In genomic region chr5:130120904-130121303, GRCm38 (mm10) we compare ENCODE assay signal across 7 mouse cellular contexts. TPM values are rescaled to one million over a fixed set of nuclear protein-coding genes. Genes with fewer than 3 reads are reported as not detected.
DNase-seq lines count a peak whose midpoint lies in the region; ATAC-seq lines count a peak whose summit lies in the region.

No protein-coding gene starts in this region.

- H3K36me3 ChIP-seq in midbrain, embryonic 12.5 days = no peaks in the 10 kb centered on the region
- no peaks in the 10 kb centered on the region for H3K36me3 ChIP-seq in midbrain, embryonic 11.5 days (ENCODE audit: control insufficient read depth, insufficient read depth, low read length)
- H3K36me3 ChIP-seq in intestine, embryonic 15.5 days = no peaks in the 10 kb centered on the region
- H3K36me3 ChIP-seq in stomach, embryonic 16.5 days (ENCODE audit: control insufficient read depth, insufficient read depth, low read length) = no peaks in the 10 kb centered on the region

- H3K27me3 ChIP-seq in midbrain, embryonic 12.5 days = no peaks in the 10 kb centered on the region
- H3K27me3 ChIP-seq in midbrain, embryonic 11.5 days (ENCODE audit: control insufficient read depth, insufficient read depth, low read length) = no peaks in the 10 kb centered on the region
- no peaks in the 10 kb centered on the region for H3K27me3 ChIP-seq in intestine, embryonic 15.5 days (replicated peaks)
- H3K27me3 ChIP-seq in stomach, embryonic 16.5 days (ENCODE audit: control insufficient read depth, insufficient read depth, low read length) = no peaks in the 10 kb centered on the region

- WGBS in midbrain, embryonic 12.5 days = 65% methylated on average over 6 of the region's 6 CpGs
- 71% methylated on average over 6 of the region's 6 CpGs for WGBS in midbrain, embryonic 11.5 days
- WGBS in intestine, embryonic 15.5 days = 22% methylated on average over 6 of the region's 6 CpGs
- 36% methylated on average over 6 of the region's 6 CpGs for WGBS in stomach, embryonic 16.5 days

- no peaks in the 10 kb centered on the region for H3K9me3 ChIP-seq in midbrain, embryonic 12.5 days
- H3K9me3 ChIP-seq in midbrain, embryonic 11.5 days (ENCODE audit: control insufficient read depth, low read length) = no peaks in the 10 kb centered on the region
- no peaks in the 10 kb centered on the region for H3K9me3 ChIP-seq in intestine, embryonic 15.5 days
- H3K9me3 ChIP-seq in stomach, embryonic 16.5 days (replicated peaks; ENCODE audit: control insufficient read depth, low read length) = no peaks in the 10 kb centered on the region

- no peak for DNase-seq in midbrain, embryonic 11.5 days (ENCODE audit: low spot score, missing footprints)
- peak; percentile 75 for DNase-seq in gastrocnemius, postnatal 14 days

- no peak overlapping the region for H3K27ac ChIP-seq in midbrain, embryonic 12.5 days (replicated peaks)
- H3K27ac ChIP-seq in midbrain, embryonic 11.5 days (ENCODE audit: low read depth, low read length) = no peak overlapping the region
- no peak overlapping the region for H3K27ac ChIP-seq in intestine, embryonic 15.5 days
- H3K27ac ChIP-seq in stomach, embryonic 16.5 days (ENCODE audit: low read length) = no peak overlapping the region

- H3K4me3 ChIP-seq in midbrain, embryonic 12.5 days = no peak overlapping the region
- H3K4me3 ChIP-seq in midbrain, embryonic 11.5 days (ENCODE audit: low read depth, low read length) = no peak overlapping the region
- no peak overlapping the region for H3K4me3 ChIP-seq in intestine, embryonic 15.5 days (replicated peaks)
- no peak overlapping the region for H3K4me3 ChIP-seq in stomach, embryonic 16.5 days (replicated peaks; ENCODE audit: low read length)

- intact Hi-C loops in gastrocnemius, postnatal 14 days (cut with DNase I; ENCODE audit: low total_unique reads) = no loop called here

- H3K9ac ChIP-seq in midbrain, embryonic 12.5 days (replicated peaks) = no peak overlapping the region
- H3K9ac ChIP-seq in midbrain, embryonic 11.5 days (ENCODE audit: low read length) = no peak overlapping the region
- no peak overlapping the region for H3K9ac ChIP-seq in intestine, embryonic 15.5 days
- H3K9ac ChIP-seq in stomach, embryonic 16.5 days (ENCODE audit: low read length) = no peak overlapping the region

- no peaks in the 10 kb centered on the region for H3K4me1 ChIP-seq in midbrain, embryonic 12.5 days
- no peaks in the 10 kb centered on the region for H3K4me1 ChIP-seq in midbrain, embryonic 11.5 days (ENCODE audit: control insufficient read depth, insufficient read depth, low read length)
- H3K4me1 ChIP-seq in intestine, embryonic 15.5 days (replicated peaks) = peaks cover 9% of the 10 kb centered on the region; the same call in 1 of the 2 replicates
- H3K4me1 ChIP-seq in stomach, embryonic 16.5 days (ENCODE audit: control insufficient read depth, insufficient read depth, low read length) = peaks cover 24% of the 10 kb centered on the region; the same call in 1 of the 2 replicates

- peak; percentile 49; the same call in 1 of the 2 replicates for ATAC-seq in midbrain, embryonic 12.5 days (ENCODE audit: low FRiP score, low read depth)
- ATAC-seq in midbrain, embryonic 11.5 days (ENCODE audit: low FRiP score) = no peak
- ATAC-seq in intestine, embryonic 15.5 days = peak; percentile 82
- peak; percentile 84 for ATAC-seq in stomach, embryonic 16.5 days (ENCODE audit: insufficient read depth, low FRiP score)
- ATAC-seq in frontal cortex, adult (ENCODE audit: low TSS enrichment) = no peak
- no peak for ATAC-seq in cerebellum, adult (ENCODE audit: insufficient number of reproducible peaks, low FRiP score, low TSS enrichment)

- no peak overlapping the region for H3K4me2 ChIP-seq in midbrain, embryonic 12.5 days (replicated peaks)
- no peak overlapping the region for H3K4me2 ChIP-seq in midbrain, embryonic 11.5 days
- H3K4me2 ChIP-seq in intestine, embryonic 15.5 days (replicated peaks) = no peak overlapping the region
- H3K4me2 ChIP-seq in stomach, embryonic 16.5 days (ENCODE audit: low read depth, low read length) = no peak overlapping the region

RNA-seq across cellular contexts. Expression of gene Kctd7, which starts 23.8 kb away (rescaled TPM):
- polyA plus RNA-seq in midbrain, embryonic 12.5 days (2016; fragmentation: Nextera tagmentation; extraction: Ambion mirVana) = 8.3 and 9.3 TPM in 2 replicates
- 5.3 and 7.0 TPM in 2 replicates for polyA plus RNA-seq in midbrain, embryonic 11.5 days (2014; fragmentation: Nextera tagmentation; extraction: Ambion mirVana)
- total RNA-seq in gastrocnemius, postnatal 14 days (2021) = 1 to 10 TPM; 1.7 to 3.1 TPM
- polyA plus RNA-seq in intestine, embryonic 15.5 days (2015; fragmentation: Nextera tagmentation; extraction: Ambion mirVana) = 3.8 and 3.9 TPM in 2 replicates
- 5.5 and 5.7 TPM in 2 replicates for polyA plus RNA-seq in stomach, embryonic 16.5 days (2015; fragmentation: Nextera tagmentation; extraction: Ambion mirVana)

RNA-seq across cellular contexts. Expression of gene Tpst1, which starts 47.8 kb away (rescaled TPM):
- 63.1 and 65.9 TPM in 2 replicates for polyA plus RNA-seq in midbrain, embryonic 12.5 days (2016; fragmentation: Nextera tagmentation; extraction: Ambion mirVana)
- polyA plus RNA-seq in midbrain, embryonic 11.5 days (2014; fragmentation: Nextera tagmentation; extraction: Ambion mirVana) = 64.7 and 68.7 TPM in 2 replicates
- 10 to 100 TPM; 15.6 to 22.6 TPM for total RNA-seq in gastrocnemius, postnatal 14 days (2021)
- polyA plus RNA-seq in intestine, embryonic 15.5 days (2015; fragmentation: Nextera tagmentation; extraction: Ambion mirVana) = 53.4 and 59.8 TPM in 2 replicates
- polyA plus RNA-seq in stomach, embryonic 16.5 days (2015; fragmentation: Nextera tagmentation; extraction: Ambion mirVana) = 68.7 and 76.4 TPM in 2 replicates

RNA-seq across cellular contexts. Expression of gene Rabgef1, which starts 50.7 kb away (rescaled TPM):
- 33.1 and 36.9 TPM in 2 replicates for polyA plus RNA-seq in midbrain, embryonic 12.5 days (2016; fragmentation: Nextera tagmentation; extraction: Ambion mirVana)
- polyA plus RNA-seq in midbrain, embryonic 11.5 days (2014; fragmentation: Nextera tagmentation; extraction: Ambion mirVana) = 24.2 and 30.1 TPM in 2 replicates
- 10 to 100 TPM; 46.4 to 46.9 TPM for total RNA-seq in gastrocnemius, postnatal 14 days (2021)
- 22.3 and 26.8 TPM in 2 replicates for polyA plus RNA-seq in intestine, embryonic 15.5 days (2015; fragmentation: Nextera tagmentation; extraction: Ambion mirVana)
- 34.5 and 38.8 TPM in 2 replicates for polyA plus RNA-seq in stomach, embryonic 16.5 days (2015; fragmentation: Nextera tagmentation; extraction: Ambion mirVana)

Comparison
In these comparisons a context has a peak if more than half of its experiments do, and no peak if none do; other contexts are left out.
1. ATAC-seq: peak in midbrain, embryonic 12.5 days (single experiment), intestine, embryonic 15.5 days (single experiment) and stomach, embryonic 16.5 days (single experiment); none in midbrain, embryonic 11.5 days (single experiment), frontal cortex, adult (single experiment) and cerebellum, adult (single experiment).